Mouse (Mus musculus) MEL (cell line): ENCODE data around the gene Sfn. TPM values are rescaled to one million over a fixed set of nuclear protein-coding genes. Genes with fewer than 3 reads are reported as not detected.

Experiments
- DNase-seq: peaks from one replicate; pipeline ENCODE4 v3.0.0; 2011; ENCODE audit warnings: low read depth, low spot score
- H3K27ac ChIP-seq: 2 replicates; pipeline ENCODE4 v1.5.1; 2012; ENCODE audit warnings: low read depth, mild to moderate bottlenecking, control low read depth, low read length, moderate library complexity; ENCODE audit not compliant: control insufficient read depth
- H3K27me3 ChIP-seq, 2 experiments: fragments of 150-350 bp in 1 of 2; sonication (generic) in 1 of 2; 2 replicates each; pipeline ENCODE4 v1.6.1; 2012; ENCODE audit warnings: low read length in 2 of 2, mild to moderate bottlenecking in 2 of 2, improper control_type of control experiment in 1 of 2, moderate library complexity in 1 of 2; ENCODE audit not compliant: insufficient read depth in 2 of 2, control insufficient read depth in 1 of 2
- H3K36me3 ChIP-seq, 2 experiments: 2 replicates each; pipeline ENCODE4 v1.6.1; 2012 to 2014; ENCODE audit warnings: low read length in 2 of 2, improper control_type of control experiment in 1 of 2, inconsistent platforms in 1 of 2, mild to moderate bottlenecking in 1 of 2; ENCODE audit not compliant: insufficient read depth in 2 of 2, control insufficient read depth in 1 of 2
- H3K4me1 ChIP-seq, 2 experiments: fragments of 150-350 bp in 1 of 2; sonication (generic) in 1 of 2; 2 replicates each; pipeline ENCODE4 v1.6.1; 2012; ENCODE audit warnings: low read length in 2 of 2, improper control_type of control experiment in 1 of 2, mild to moderate bottlenecking in 1 of 2; ENCODE audit not compliant: insufficient read depth in 2 of 2, control insufficient read depth in 1 of 2
- H3K4me3 ChIP-seq, 2 experiments: fragments of 150-350 bp in 1 of 2; sonication (generic) in 1 of 2; 2 replicates each; pipeline ENCODE4 v1.5.1; 2012; ENCODE audit warnings: low read depth in 2 of 2, low read length in 2 of 2, mild to moderate bottlenecking in 2 of 2, moderate library complexity in 2 of 2, control low read depth in 1 of 2, improper control_type of control experiment in 1 of 2; ENCODE audit not compliant: control insufficient read depth in 1 of 2, insufficient read depth in 1 of 2
- H3K79me2 ChIP-seq: 2 replicates; pipeline ENCODE4 v1.6.1; 2012; ENCODE audit warnings: mild to moderate bottlenecking, low read length, moderate library complexity; ENCODE audit not compliant: control insufficient read depth, poor library complexity, insufficient read depth
- H3K9ac ChIP-seq: 2 replicates; pipeline ENCODE4 v1.6.1; 2012; ENCODE audit warnings: low read depth, mild to moderate bottlenecking, control low read depth, low read length, moderate library complexity; ENCODE audit not compliant: control insufficient read depth, poor library complexity, severe bottlenecking
- H3K9me3 ChIP-seq: fragments of 150-350 bp; sonication (generic); replicated peaks from 2 replicates; pipeline ENCODE4 v1.6.1; 2012; ENCODE audit warnings: mild to moderate bottlenecking, low read length, improper control_type of control experiment, moderate library complexity; ENCODE audit not compliant: insufficient read depth
- CHD2 ChIP-seq: IDR thresholded peaks from 2 replicates; pipeline ENCODE4 v1.6.1; 2011; ENCODE audit warnings: low read length, improper control_type of control experiment
- CTCF ChIP-seq, 3 experiments: IDR thresholded peaks in 2 of 3; conservative IDR thresholded peaks in 1 of 3; 2 replicates each; pipeline ENCODE4 v1.5.1; 2011 to 2012; ENCODE audit warnings: low read length in 3 of 3, low read depth in 2 of 3, mild to moderate bottlenecking in 2 of 3, improper control_type of control experiment in 1 of 3, inconsistent platforms in 1 of 3, mixed read lengths in 1 of 3, moderate library complexity in 1 of 3; ENCODE audit not compliant: control insufficient read depth in 1 of 3, insufficient read depth in 1 of 3, poor library complexity in 1 of 3, severe bottlenecking in 1 of 3
- E2F4 ChIP-seq: IDR thresholded peaks from 2 replicates; pipeline ENCODE4 v1.6.1; 2011; ENCODE audit warnings: low read depth, low read length, improper control_type of control experiment, borderline replicate concordance
- ETS1 ChIP-seq: IDR thresholded peaks from 2 replicates; pipeline ENCODE4 v1.6.1; 2012; ENCODE audit warnings: low read depth, mild to moderate bottlenecking, inconsistent platforms, low read length, improper control_type of control experiment, moderate library complexity
- GATA1 ChIP-seq: IDR thresholded peaks from 2 replicates; pipeline ENCODE4 v1.6.1; 2011; ENCODE audit warnings: low read depth, low read length, improper control_type of control experiment
- HCFC1 ChIP-seq: IDR thresholded peaks from 2 replicates; pipeline ENCODE4 v1.6.1; 2012; ENCODE audit warnings: low read depth, mild to moderate bottlenecking, inconsistent platforms, low read length, improper control_type of control experiment, moderate library complexity
- JUND ChIP-seq: IDR thresholded peaks from 2 replicates; pipeline ENCODE4 v1.6.1; 2011; ENCODE audit warnings: low read depth, mild to moderate bottlenecking, improper control_type of control experiment, low read length
- KAT2A ChIP-seq: conservative IDR thresholded peaks from 2 replicates; pipeline ENCODE4 v1.6.1; 2012; ENCODE audit warnings: low read depth, low read length, improper control_type of control experiment, inconsistent platforms
- MXI1 ChIP-seq: IDR thresholded peaks from 2 replicates; pipeline ENCODE4 v1.6.1; 2011; ENCODE audit warnings: mild to moderate bottlenecking, low read depth, low read length, improper control_type of control experiment
- MYC ChIP-seq: IDR thresholded peaks from 2 replicates; pipeline ENCODE4 v1.6.1; 2011; ENCODE audit warnings: low read depth, mild to moderate bottlenecking, low read length, improper control_type of control experiment, moderate library complexity
- NELFE ChIP-seq: IDR thresholded peaks from 2 replicates; pipeline ENCODE4 v1.6.1; 2011; ENCODE audit warnings: low read depth, low read length, improper control_type of control experiment
- NRF1 ChIP-seq: IDR thresholded peaks from 2 replicates; pipeline ENCODE4 v1.6.1; 2014; ENCODE audit warnings: low read depth, mild to moderate bottlenecking, inconsistent platforms, low read length, improper control_type of control experiment, moderate library complexity; ENCODE audit not compliant: poor library complexity, insufficient read depth, severe bottlenecking
- POLR2A ChIP-seq, 2 experiments: IDR thresholded peaks; 2 replicates each; pipeline ENCODE4 v1.6.1; 2011 to 2012; ENCODE audit warnings: low read length in 2 of 2, mild to moderate bottlenecking in 2 of 2, control low read depth in 1 of 2, improper control_type of control experiment in 1 of 2, low read depth in 1 of 2, moderate library complexity in 1 of 2; ENCODE audit not compliant: control insufficient read depth in 1 of 2, insufficient read depth in 1 of 2, poor library complexity in 1 of 2
- POLR2AphosphoS5 ChIP-seq: IDR thresholded peaks from 2 replicates; pipeline ENCODE4 v1.6.1; 2012; ENCODE audit warnings: low read depth, borderline replicate concordance, mild to moderate bottlenecking, inconsistent platforms, low read length, moderate library complexity, mixed read lengths
- TCF12 ChIP-seq: IDR thresholded peaks from 2 replicates; pipeline ENCODE4 v1.6.1; 2014; ENCODE audit warnings: low read depth, mild to moderate bottlenecking, inconsistent platforms, low read length, improper control_type of control experiment, moderate library complexity
- ZKSCAN1 ChIP-seq: IDR thresholded peaks from 2 replicates; pipeline ENCODE4 v1.6.1; 2012; ENCODE audit warnings: low read depth, mild to moderate bottlenecking, inconsistent platforms, low read length, improper control_type of control experiment, moderate library complexity
- ZMIZ1 ChIP-seq: IDR thresholded peaks from 2 replicates; pipeline ENCODE4 v1.6.1; 2012; ENCODE audit warnings: low read depth, mild to moderate bottlenecking, inconsistent platforms, low read length, improper control_type of control experiment, moderate library complexity
- ZNF384 ChIP-seq: IDR thresholded peaks from 2 replicates; pipeline ENCODE4 v1.6.1; 2012; ENCODE audit warnings: low read depth, mild to moderate bottlenecking, inconsistent platforms, low read length, improper control_type of control experiment
- polyA plus RNA-seq, 2 experiments: library from polyadenylated mRNA; stranded (reverse) in 1 of 2; unstranded in 1 of 2; fragments of >175 nt in 1 of 2; fragments of >200 nt in 1 of 2; gene quantifications; 2 replicates each; pipeline versions ENCODE4 v1.2.1 to v1.2.4; 2012; ENCODE audit warnings: low replicate concordance in 2 of 2, low read depth in 1 of 2; ENCODE audit not compliant: insufficient read length in 2 of 2, insufficient read depth in 1 of 2, missing spikeins in 1 of 2
- total RNA-seq: library from RNA; depleted of rRNA; stranded (reverse); fragments of 300-350 nt; gene quantifications from 2 replicates; pipeline ENCODE4 v1.2.3, GENCODE M21; 2012

Gene Sfn
- total and polyA plus RNA-seq, 3 experiments, result 0.12 to 0.19 TPM; not detected in 1

GRCm38 (mm10) chr4:133584059-133584951, 17.7 kb downstream of the Sfn start, which contains the start of gene Gpn2 (continued):
- peak; percentile 65 for TF ChIP-seq NRF1
- no peak for TF ChIP-seq JUND
- no peak for TF ChIP-seq E2F4
- TF ChIP-seq ETS1, result no peak
- TF ChIP-seq ZNF384, result no peak
- TF ChIP-seq TCF12, result peak; percentile 28; the same call in 1 of the 2 replicates
- peak; percentile 89 for TF ChIP-seq HCFC1
- peak; percentile 69 for TF ChIP-seq MXI1
- TF ChIP-seq GATA1, result no peak
- TF ChIP-seq ZKSCAN1, result no peak
- TF ChIP-seq MYC, result peak; percentile 54; the same call in 1 of the 2 replicates
- peak; percentile 73 for TF ChIP-seq NELFE
- TF ChIP-seq ZMIZ1, result peak; percentile 75; the same call in 1 of the 2 replicates
- peak; percentile 58; the same call in 1 of the 2 replicates for TF ChIP-seq KAT2A
- TF ChIP-seq, all 39 proteins: peak for 16

- Histone ChIP-seq H3K27me3 (no peaks in the 10 kb centered on the region), H3K27ac (peak overlapping the region; percentile 81), H3K4me3 (peak overlapping the region; percentile 86 to 95), H3K36me3 (peaks cover 0 to 3% of the 10 kb centered on the region in 2 experiments; a peak in 2 of 4 replicates), H3K9ac (peak overlapping the region; percentile 83)
- DNase-seq, result no peak
- TF ChIP-seq NRF1 (no peak), POLR2AphosphoS5 (no peak), POLR2A (IDR thresholded peaks at IDR 0.05; ENCODE audit: control insufficient read depth in 1 of 2, insufficient read depth in 1 of 2, low read depth in 1 of 2, low read length in 2 of 2, poor library complexity in 1 of 2) (no peak), TCF12 (no peak), CTCF (IDR thresholded peaks at IDR 0.05 in 2 of 3, conservative IDR thresholded peaks at IDR 0.05 in 1 of 3; ENCODE audit: control insufficient read depth in 1 of 3, insufficient read depth in 1 of 3, low read depth in 2 of 3, low read length in 3 of 3, poor library complexity in 1 of 3, severe bottlenecking in 1 of 3) (no peak), ZMIZ1 (no peak), ETS1 (no peak), CHD2 (no peak)
- TF ChIP-seq, all 39 proteins: peak for 0
- peaks cover 0 to 6% of the 10 kb centered on the region in 2 experiments; a peak in 2 of 4 replicates for H3K4me1 ChIP-seq
- H3K9me3 ChIP-seq, result no peaks in the 10 kb centered on the region
- H3K79me2 ChIP-seq, result peaks cover 7% of the 10 kb centered on the region; the same call in 1 of the 2 replicates
Observed at GRCm38 (mm10) chr4:133583690-133584058, 18.3 kb downstream of the Sfn start.
